Mouse (Mus musculus): ENCODE measurements around the gene Shank2. TPM values are rescaled to one million over a fixed set of nuclear protein-coding genes. Genes with fewer than 3 reads are reported as not detected.

Gene Shank2
- polyA plus RNA-seq, 1 experiment from 2014 or later: 0.39 TPM

DNA sequence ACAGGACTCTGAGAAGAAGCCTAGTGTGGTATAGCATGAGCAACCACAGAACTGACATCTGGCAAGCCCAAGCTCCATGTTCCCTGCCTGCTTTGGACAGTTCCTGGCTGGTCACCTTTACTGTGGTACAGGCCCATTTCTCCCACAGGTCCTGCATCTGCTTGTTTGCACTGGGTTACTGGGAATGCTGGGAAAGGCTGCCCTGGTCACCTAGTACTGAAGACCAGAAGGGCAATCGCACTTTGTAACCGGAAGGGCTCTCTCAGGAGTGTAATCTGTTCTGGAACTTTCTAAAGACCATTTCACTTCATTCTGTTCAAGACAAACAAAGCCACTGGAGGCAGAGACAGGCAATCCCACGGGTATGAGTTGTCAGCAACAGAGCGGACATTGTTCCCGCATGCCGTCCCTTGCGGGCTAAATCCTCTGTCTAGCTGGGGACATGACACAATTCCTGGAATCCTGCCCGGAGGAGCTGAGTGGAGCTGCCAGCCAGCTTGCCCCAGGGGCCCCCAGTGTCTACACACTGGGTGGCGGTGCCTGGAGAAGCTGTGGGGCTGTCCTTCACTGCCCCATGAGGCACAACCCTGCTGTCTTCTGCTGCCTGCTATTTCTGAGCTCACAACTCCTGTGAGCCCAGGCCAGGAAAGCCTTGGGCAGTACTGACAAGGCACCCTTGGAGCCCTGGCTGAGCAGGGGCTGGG, 36.4 kb downstream of the Shank2 start:
- Histone ChIP-seq H3K9ac (no peak overlapping the region), H3K27ac (no peak overlapping the region), H3K4me1 (no peaks in the 10 kb centered on the region), H3K9me3 (no peaks in the 10 kb centered on the region), H3K4me3 (no peak overlapping the region), H3K27me3 (no peaks in the 10 kb centered on the region), H3K4me2 (replicated peaks) (no peak overlapping the region), H3K36me3 (no peaks in the 10 kb centered on the region)
- no peak for ATAC-seq (ENCODE audit: low FRiP score, low read depth)
- 74% methylated on average over 9 of the region's 9 CpGs for WGBS

GRCm38 (mm10) chr7:144038741-144039140, 37.0 kb downstream of the Shank2 start:
- ATAC-seq (ENCODE audit: low FRiP score, low read depth): no peak
- H3K27ac ChIP-seq: no peak overlapping the region
- H3K4me3 ChIP-seq: no peak overlapping the region
- H3K27me3 ChIP-seq: no peaks in the 10 kb centered on the region
- no peaks in the 10 kb centered on the region for H3K36me3 ChIP-seq
- no peaks in the 10 kb centered on the region for H3K9me3 ChIP-seq
- H3K9ac ChIP-seq: no peak overlapping the region
- H3K4me1 ChIP-seq: no peaks in the 10 kb centered on the region
- no peak overlapping the region for H3K4me2 ChIP-seq (replicated peaks)
- 77% methylated on average over 8 of the region's 8 CpGs for WGBS

GRCm38 (mm10) chr7:144040328-144040727, 38.6 kb downstream of the Shank2 start:
- H3K4me1 ChIP-seq: no peaks in the 10 kb centered on the region
- H3K36me3 ChIP-seq: no peaks in the 10 kb centered on the region
- H3K9me3 ChIP-seq: no peaks in the 10 kb centered on the region
- WGBS: 65% methylated on average over 3 of the region's 3 CpGs
- H3K27me3 ChIP-seq: no peaks in the 10 kb centered on the region
- ATAC-seq (ENCODE audit: low FRiP score, low read depth): no peak
- no peak overlapping the region for H3K9ac ChIP-seq
- H3K27ac ChIP-seq: no peak overlapping the region
- no peak overlapping the region for H3K4me2 ChIP-seq (replicated peaks)
- H3K4me3 ChIP-seq: no peak overlapping the region

- no peak for ATAC-seq (ENCODE audit: low FRiP score, low read depth)
- 3% methylated on average over 12 of the region's 12 CpGs for WGBS
- H3K4me3 ChIP-seq: no peak overlapping the region
- H3K36me3 ChIP-seq: no peaks in the 10 kb centered on the region
- no peak overlapping the region for H3K9ac ChIP-seq
- peaks cover 5% of the 10 kb centered on the region; the same call in 1 of the 2 replicates for H3K4me1 ChIP-seq
- H3K4me2 ChIP-seq (replicated peaks): no peak overlapping the region
- no peaks in the 10 kb centered on the region for H3K27me3 ChIP-seq
- no peak overlapping the region for H3K27ac ChIP-seq
- no peaks in the 10 kb centered on the region for H3K9me3 ChIP-seq
Observed at GRCm38 (mm10) chr7:144052076-144052475, 50.3 kb downstream of the Shank2 start.

GRCm38 (mm10) chr7:144055188-144055587, 53.5 kb downstream of the Shank2 start:
- H3K27ac ChIP-seq: no peak overlapping the region
- 66% methylated on average over 6 of the region's 6 CpGs for WGBS
- ATAC-seq (ENCODE audit: low FRiP score, low read depth): no peak
- H3K4me2 ChIP-seq (replicated peaks): no peak overlapping the region
- H3K9me3 ChIP-seq: no peaks in the 10 kb centered on the region
- H3K4me3 ChIP-seq: no peak overlapping the region
- no peaks in the 10 kb centered on the region for H3K27me3 ChIP-seq
- peaks cover 5% of the 10 kb centered on the region; the same call in 1 of the 2 replicates for H3K4me1 ChIP-seq
- H3K9ac ChIP-seq: no peak overlapping the region
- no peaks in the 10 kb centered on the region for H3K36me3 ChIP-seq

- no peak overlapping the region for H3K4me2 ChIP-seq (replicated peaks)
- H3K9ac ChIP-seq: no peak overlapping the region
- no peaks in the 10 kb centered on the region for H3K36me3 ChIP-seq
- H3K4me1 ChIP-seq: peaks cover 5% of the 10 kb centered on the region; the same call in 1 of the 2 replicates
- no peaks in the 10 kb centered on the region for H3K27me3 ChIP-seq
- H3K9me3 ChIP-seq: no peaks in the 10 kb centered on the region
- H3K4me3 ChIP-seq: no peak overlapping the region
- 75% methylated on average over 7 of the region's 7 CpGs for WGBS
- no peak overlapping the region for H3K27ac ChIP-seq
- no peak for ATAC-seq (ENCODE audit: low FRiP score, low read depth)
Observed at GRCm38 (mm10) chr7:144055702-144056531, 54.2 kb downstream of the Shank2 start.

GRCm38 (mm10) chr7:144070162-144070949, 68.6 kb downstream of the Shank2 start:
- H3K4me3 ChIP-seq: no peak overlapping the region
- no peak for ATAC-seq (ENCODE audit: low FRiP score, low read depth)
- 72% methylated on average over 7 of the region's 7 CpGs for WGBS

GRCm38 (mm10) chr7:144072219-144072618, 70.5 kb downstream of the Shank2 start:
- 32% methylated on average over 1 of the region's 1 CpGs for WGBS
- Histone ChIP-seq H3K4me2 (replicated peaks) (no peak overlapping the region), H3K36me3 (no peaks in the 10 kb centered on the region), H3K9me3 (no peaks in the 10 kb centered on the region), H3K27me3 (no peaks in the 10 kb centered on the region), H3K4me3 (no peak overlapping the region), H3K27ac (no peak overlapping the region), H3K4me1 (no peaks in the 10 kb centered on the region), H3K9ac (no peak overlapping the region)
- no peak for ATAC-seq (ENCODE audit: low FRiP score, low read depth)

More at GRCm38 (mm10) chr7:144070162-144070949, 68.6 kb downstream of the Shank2 start:
- no peaks in the 10 kb centered on the region for H3K4me1 ChIP-seq
- H3K36me3 ChIP-seq: no peaks in the 10 kb centered on the region
- H3K9ac ChIP-seq: no peak overlapping the region
- H3K27ac ChIP-seq: no peak overlapping the region
- H3K4me2 ChIP-seq (replicated peaks): no peak overlapping the region
- no peaks in the 10 kb centered on the region for H3K9me3 ChIP-seq
- no peaks in the 10 kb centered on the region for H3K27me3 ChIP-seq

GRCm38 (mm10) chr7:144072856-144073255, 71.1 kb downstream of the Shank2 start:
- no peaks in the 10 kb centered on the region for H3K36me3 ChIP-seq
- H3K9ac ChIP-seq: no peak overlapping the region
- no peak overlapping the region for H3K4me2 ChIP-seq (replicated peaks)
- no peaks in the 10 kb centered on the region for H3K9me3 ChIP-seq
- H3K27me3 ChIP-seq: no peaks in the 10 kb centered on the region
- no peak for ATAC-seq (ENCODE audit: low FRiP score, low read depth)
- H3K27ac ChIP-seq: no peak overlapping the region
- WGBS: 90% methylated on average over 2 of the region's 2 CpGs
- no peaks in the 10 kb centered on the region for H3K4me1 ChIP-seq
- no peak overlapping the region for H3K4me3 ChIP-seq

DNA sequence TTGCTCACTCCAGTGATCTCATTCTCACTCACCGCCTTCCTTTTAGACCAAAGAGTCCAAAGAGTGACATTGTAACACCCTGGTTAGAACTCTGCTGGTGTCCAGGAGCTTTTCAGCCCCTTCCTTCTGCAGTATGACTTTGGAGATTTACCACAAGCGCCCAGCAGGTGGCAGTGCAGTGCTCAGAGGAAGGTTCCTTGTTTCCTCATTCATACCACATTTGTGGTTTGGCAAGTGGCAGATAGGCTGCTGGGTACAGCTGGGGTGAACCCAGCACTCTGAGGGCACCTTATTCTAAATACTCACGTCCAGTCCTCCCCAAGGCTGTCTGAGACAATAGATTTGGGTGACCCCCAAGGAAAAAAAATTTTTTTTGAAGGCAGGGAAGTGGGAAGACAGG, 73.0 kb downstream of the Shank2 start:
- 24% methylated on average over 3 of the region's 3 CpGs for WGBS

DNA sequence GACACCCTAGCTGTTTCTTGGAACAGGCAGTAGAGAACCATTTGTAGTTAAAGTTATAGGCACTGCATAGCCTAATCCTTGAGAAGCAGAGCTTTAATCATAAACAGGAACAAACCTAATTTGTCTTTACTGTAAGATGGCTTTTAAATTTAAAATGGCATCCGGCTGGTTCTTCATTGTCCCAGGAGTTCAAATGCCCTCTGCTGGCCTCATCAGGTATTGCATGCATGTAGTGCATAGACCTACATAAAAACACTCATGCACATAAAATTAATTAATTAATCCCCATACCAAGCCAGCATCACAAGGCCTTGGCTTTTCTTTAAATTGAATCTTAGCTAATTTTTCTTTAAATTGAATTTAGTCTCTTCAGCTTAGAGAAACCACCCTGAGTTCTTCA, 76.9 kb downstream of the Shank2 start:
- 68% methylated on average over 1 of the region's 1 CpGs for WGBS

More for the DNA sequence above, 73.0 kb downstream of the Shank2 start:
- no peaks in the 10 kb centered on the region for H3K27me3 ChIP-seq
- ATAC-seq (ENCODE audit: low FRiP score, low read depth): no peak
- no peaks in the 10 kb centered on the region for H3K4me1 ChIP-seq
- H3K27ac ChIP-seq: no peak overlapping the region
- no peak overlapping the region for H3K4me2 ChIP-seq (replicated peaks)
- no peak overlapping the region for H3K4me3 ChIP-seq
- no peaks in the 10 kb centered on the region for H3K9me3 ChIP-seq
- no peaks in the 10 kb centered on the region for H3K36me3 ChIP-seq
- no peak overlapping the region for H3K9ac ChIP-seq

DNA sequence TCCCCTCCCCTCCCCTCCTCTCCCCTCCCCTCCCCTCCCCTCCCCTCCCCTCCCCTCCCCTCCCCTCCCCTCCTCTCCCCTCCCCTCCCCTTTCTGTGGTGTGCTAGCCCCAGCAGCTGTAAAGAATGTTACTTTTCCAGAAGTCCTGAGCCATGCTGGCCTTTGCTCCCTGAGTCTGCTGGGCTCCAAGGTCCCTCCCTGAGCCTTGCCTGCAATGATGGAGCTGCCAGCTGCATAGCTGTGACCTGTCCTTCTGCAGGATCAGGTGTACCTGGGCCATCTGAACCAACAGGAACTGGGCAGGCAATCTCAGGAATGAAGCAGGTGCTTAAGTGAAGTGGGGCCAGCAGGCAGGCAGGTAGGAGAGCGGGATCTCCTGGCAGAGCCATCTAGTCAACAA, 78.1 kb downstream of the Shank2 start:
- 95% methylated on average over 1 of the region's 1 CpGs for WGBS
- no peaks in the 10 kb centered on the region for H3K27me3 ChIP-seq
- no peak overlapping the region for H3K27ac ChIP-seq
- no peaks in the 10 kb centered on the region for H3K9me3 ChIP-seq
- H3K4me3 ChIP-seq: no peak overlapping the region
- no peak overlapping the region for H3K9ac ChIP-seq
- no peaks in the 10 kb centered on the region for H3K4me1 ChIP-seq
- no peaks in the 10 kb centered on the region for H3K36me3 ChIP-seq
- no peak for ATAC-seq (ENCODE audit: low FRiP score, low read depth)
- no peak overlapping the region for H3K4me2 ChIP-seq (replicated peaks)

More for the DNA sequence above, 76.9 kb downstream of the Shank2 start:
- no peak overlapping the region for H3K27ac ChIP-seq
- H3K4me3 ChIP-seq: no peak overlapping the region
- H3K36me3 ChIP-seq: no peaks in the 10 kb centered on the region
- no peak for ATAC-seq (ENCODE audit: low FRiP score, low read depth)
- no peaks in the 10 kb centered on the region for H3K4me1 ChIP-seq
- no peaks in the 10 kb centered on the region for H3K9me3 ChIP-seq
- no peak overlapping the region for H3K4me2 ChIP-seq (replicated peaks)
- H3K9ac ChIP-seq: no peak overlapping the region
- H3K27me3 ChIP-seq: no peaks in the 10 kb centered on the region
